Mouse (Mus musculus) v-Abl transformed pro-B cells (cell line): ENCODE results near the gene Nfs1.
"Not testable (repeated sequence)": the region's sequence is repeated elsewhere in the genome, so short reads cannot be mapped to it uniquely, and the experiment has no call there.

Experiments used
- in situ Hi-C, 2 experiments: fragments of 400-800 bp; cut with MboI; formaldehyde crosslinking; loops; one replicate each; pipeline ENCODE4 v1.15.1; 2025; ENCODE audit not compliant: unreplicated experiment in 2 of 2

Gene Nfs1

DNA sequence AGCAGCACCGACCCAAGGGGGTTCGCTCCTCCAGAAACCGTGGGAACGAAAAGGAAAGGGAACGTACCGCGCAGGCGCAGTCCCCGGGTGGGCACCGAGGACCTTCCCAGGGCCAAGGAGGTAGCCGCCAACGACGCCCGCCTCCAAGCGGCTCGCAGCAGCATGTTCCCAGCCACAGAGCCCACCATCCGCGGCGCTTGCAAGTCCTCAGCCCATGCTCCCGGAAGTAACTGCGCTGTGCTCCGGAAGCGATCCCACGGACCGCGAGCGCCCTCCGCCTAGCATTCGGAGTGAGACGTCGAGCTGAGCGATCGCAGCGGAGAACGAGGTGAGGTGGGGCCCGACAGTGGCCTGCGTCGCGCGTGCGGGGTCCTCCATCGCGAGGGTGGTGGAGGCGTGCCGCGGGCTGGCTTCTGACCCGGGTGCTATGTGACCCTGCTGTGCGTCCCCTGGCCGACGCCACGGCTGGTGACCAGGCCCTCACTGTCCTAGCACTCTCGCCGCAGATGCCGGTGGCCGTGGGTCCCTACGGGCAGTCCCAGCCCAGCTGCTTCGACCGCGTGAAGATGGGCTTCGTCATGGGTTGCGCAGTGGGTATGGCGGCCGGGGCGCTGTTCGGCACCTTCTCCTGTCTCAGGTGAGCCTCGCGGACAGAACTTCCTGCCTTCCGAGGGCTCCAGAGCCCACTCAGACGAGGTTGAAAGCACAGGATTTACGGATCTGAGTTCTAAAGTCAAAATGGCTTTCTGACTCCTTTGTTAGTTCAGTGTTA lies at the start of gene Nfs1, which contains the start of gene Romo1:
TSS of gene Nfs1 (minus strand) at position 234 of the 772 bp plus-strand sequence.
TSS of gene Romo1 (plus strand) at position 87 of the 772 bp plus-strand sequence.
- in situ Hi-C loops = loop anchor here in 1 of 2 experiments (5.0 kb wide), 1 partner anchor 177 kb away; no protein-coding TSS in a partner anchor

GRCm38 (mm10) chr2:156193066-156193862 lies 49.3 kb upstream of the Nfs1 start:
- in situ Hi-C loops = no loop called here

DNA sequence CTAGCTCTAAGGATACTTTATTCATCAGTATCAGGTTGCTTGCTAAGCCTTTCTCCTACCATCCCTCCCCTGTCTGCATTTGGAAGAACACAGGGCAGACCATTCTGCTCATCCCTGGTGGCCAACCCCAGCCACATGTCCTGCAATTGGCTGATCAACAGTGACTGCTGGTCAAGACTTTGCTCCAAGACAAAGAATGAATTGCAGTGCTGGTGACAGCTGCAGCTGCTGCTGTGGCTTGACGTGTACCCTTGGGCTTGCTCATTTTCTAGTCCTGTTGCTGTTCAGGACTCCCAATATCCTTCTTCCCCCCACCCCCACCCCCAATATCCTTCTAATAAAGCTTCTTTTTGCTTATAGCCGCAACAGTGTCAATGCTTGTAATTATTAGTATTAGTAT lies 48.1 kb upstream of the Nfs1 start:
- in situ Hi-C loops = no loop called here

- in situ Hi-C loops = no loop called here
These were observed 47.6 kb upstream of the Nfs1 start for GRCm38 (mm10) chr2:156191540-156191939.

DNA sequence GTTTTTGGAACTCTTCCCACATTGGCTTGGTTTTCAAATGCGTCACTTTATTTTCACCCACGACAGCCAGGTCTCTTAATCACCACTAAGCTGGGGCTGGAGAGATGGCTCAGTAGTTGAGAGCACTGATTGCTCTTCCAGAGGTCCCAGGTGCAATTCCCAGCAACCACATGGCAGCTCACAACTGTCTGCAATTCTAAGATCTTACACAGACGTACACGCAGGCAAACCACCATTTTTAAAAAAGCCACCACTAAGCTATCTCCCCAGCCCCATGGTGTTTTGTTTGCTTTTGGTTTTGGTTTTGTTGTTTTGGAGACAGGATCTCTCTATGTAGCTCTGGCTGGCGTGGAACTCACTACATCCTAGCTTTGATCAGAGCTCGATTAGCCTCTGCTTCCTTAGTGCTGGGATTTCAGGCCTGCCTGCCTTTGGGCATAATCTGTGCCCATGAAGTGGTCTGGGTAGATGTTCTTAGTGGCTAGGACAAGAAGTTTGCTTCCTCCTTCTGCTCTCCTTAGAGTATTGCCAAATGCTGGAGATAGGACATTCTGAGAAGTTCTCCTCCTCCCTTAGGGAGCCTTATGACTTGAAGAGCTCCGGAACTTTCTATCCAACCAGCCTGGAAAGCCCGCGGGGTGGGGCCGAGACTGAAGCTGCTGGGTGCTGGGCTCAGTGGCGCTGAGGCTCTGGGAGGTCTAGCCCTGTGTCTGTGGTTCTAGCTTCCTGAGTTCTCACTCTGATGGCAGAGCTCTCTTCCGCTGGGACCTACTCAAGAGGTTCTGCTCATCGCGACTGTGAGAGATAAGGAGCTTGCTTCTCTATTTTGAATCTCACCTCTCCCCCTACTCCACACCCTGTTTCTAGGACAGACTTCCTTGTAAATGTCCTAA lies 46.3 kb upstream of the Nfs1 start:
- in situ Hi-C loops = no loop called here

- in situ Hi-C loops = not testable (repeated sequence)
These were observed 45.3 kb upstream of the Nfs1 start for GRCm38 (mm10) chr2:156189241-156189640.

DNA sequence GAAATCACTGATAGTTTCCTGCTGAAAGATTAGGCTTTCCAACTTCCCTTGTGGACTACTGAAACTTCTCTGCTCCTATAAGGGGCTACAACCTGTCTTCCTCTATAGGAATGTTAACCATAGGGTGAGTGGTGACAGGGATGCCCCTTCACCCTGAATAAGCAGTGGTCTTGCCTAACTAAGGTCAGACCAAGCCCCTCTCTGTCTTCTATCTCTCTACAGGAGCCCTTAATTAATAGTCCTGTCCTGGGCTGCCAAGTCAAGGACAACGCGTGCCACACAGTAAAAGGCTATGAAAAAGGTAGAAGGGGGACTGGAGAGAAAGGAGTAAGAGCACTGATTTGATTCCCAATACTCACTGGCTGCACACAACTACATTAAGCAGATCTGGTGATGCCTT lies 37.6 kb upstream of the Nfs1 start:
- in situ Hi-C loops = loop anchor here in 1 of 2 experiments (5.0 kb wide), 1 partner anchor 34 kb away; no protein-coding TSS in a partner anchor

DNA sequence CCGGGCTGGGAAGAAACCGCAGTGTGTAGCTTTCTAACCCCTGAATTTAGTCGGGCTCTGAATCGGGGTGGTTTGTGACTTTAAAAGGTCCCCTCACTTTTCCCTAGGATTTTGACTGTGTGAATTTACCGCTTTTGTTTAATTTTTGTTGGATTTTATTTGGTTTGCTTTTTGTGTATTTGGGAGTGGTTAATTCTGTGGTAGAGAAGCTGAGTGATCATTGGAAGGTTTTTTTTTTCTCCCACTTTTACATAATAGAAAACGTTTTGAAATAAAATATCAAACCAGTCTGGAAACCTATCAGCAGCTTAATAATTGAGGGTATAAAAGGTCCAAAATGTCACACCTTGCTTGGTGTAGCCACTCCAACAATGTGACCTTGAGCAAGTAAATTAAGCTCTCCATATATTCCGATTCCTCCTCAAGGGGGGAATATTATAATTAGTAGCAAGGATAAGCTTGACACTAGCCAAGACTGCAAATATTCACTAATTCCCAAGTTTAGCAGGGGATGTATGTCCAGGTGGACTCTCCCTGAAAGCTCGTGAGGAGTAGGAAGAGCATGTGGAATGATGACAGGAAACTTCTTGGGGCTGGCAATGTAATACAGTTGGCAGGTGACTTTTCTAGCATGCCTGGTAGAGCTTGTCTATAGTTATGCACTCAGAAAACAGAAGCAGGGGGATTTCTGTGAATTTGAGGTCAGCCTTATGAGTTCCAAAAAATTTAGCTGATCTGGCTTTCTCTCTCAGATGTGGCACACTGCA lies 37.0 kb upstream of the Nfs1 start:
- in situ Hi-C loops = loop anchor here in 1 of 2 experiments (5.0 kb wide), 1 partner anchor 34 kb away; no protein-coding TSS in a partner anchor

- in situ Hi-C loops = loop anchor here in 1 of 2 experiments (5.0 kb wide), 1 partner anchor 33 kb away; no protein-coding TSS in a partner anchor
These were observed 36.3 kb upstream of the Nfs1 start, which contains the start of gene Rbm39 for GRCm38 (mm10) chr2:156180094-156180821. Gene Rbm39, minus strand, starts transcription at chr2:156180238.

GRCm38 (mm10) chr2:156179796-156180093 lies 35.8 kb upstream of the Nfs1 start:
- in situ Hi-C loops = loop anchor here in 1 of 2 experiments (5.0 kb wide), 1 partner anchor 32 kb away; no protein-coding TSS in a partner anchor

GRCm38 (mm10) chr2:156179046-156179795 lies 35.2 kb upstream of the Nfs1 start:
- in situ Hi-C loops = no loop called here

GRCm38 (mm10) chr2:156177651-156178050 lies 33.7 kb upstream of the Nfs1 start:
- in situ Hi-C loops = no loop called here

DNA sequence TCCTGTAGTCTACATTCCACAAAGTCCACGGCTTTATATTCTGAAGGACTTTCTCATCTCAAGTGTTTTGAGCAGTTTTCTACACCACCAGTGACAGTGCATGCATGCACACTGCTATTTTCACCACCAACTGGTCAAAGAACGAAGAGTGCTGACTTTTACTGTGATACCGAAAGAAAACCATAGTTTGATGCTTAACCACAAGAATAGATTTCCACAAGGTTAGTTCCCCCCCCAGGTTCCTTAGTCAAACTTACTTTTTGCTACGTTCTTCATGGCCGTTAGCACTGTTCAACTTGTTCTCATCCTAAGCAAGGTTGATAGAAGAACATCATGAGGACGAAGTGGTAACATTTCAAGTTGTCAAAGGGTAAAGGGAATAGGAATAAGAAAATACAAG lies 33.1 kb upstream of the Nfs1 start:
- in situ Hi-C loops = no loop called here

DNA sequence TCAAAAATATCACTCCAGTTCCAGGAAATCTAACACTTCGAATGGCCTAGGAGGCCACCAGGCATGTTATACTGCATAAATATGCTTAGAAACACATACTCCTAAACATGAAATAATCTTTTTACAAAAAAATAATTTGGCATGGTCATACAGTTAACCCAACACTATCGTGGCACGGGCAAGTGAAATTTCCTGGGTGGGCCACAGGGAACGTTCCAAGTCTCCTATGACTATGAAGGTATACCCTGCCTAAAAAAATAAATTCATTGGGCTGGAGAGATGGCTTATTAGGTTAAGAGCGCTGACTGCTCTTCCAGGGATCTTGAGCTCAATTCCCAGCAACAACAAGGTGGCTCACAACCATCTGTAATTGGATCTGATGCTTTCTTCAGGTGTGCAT lies 22.6 kb upstream of the Nfs1 start:
- in situ Hi-C loops = loop anchor here (10.0 to 25.0 kb wide), 3 partner anchors 88 to 979 kb away; no protein-coding TSS in a partner anchor

DNA sequence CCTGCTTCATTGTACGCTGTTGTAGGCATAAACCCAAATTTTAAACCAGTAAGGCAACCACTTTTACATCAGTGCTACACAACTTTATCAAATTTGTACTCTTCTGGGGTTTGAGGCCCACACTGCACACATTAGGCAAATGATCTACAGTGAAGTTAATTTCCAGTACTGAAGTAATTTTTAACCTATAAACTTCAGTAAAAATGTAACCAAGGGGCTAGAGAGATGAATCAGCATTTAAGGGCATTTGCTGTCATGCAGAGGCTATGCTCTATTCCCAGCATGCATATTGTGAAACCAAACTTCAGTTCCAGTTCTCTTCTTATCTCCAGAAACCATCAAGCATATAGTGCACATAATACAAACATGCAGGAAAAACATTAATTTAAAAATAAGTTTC lies 21.5 kb upstream of the Nfs1 start:
- in situ Hi-C loops = loop anchor here (10.0 to 25.0 kb wide), 3 partner anchors 89 to 978 kb away; no protein-coding TSS in a partner anchor

- in situ Hi-C loops = loop anchor here in 1 of 2 experiments (25.0 kb wide), 1 partner anchor 964 kb away; no protein-coding TSS in a partner anchor
These were observed 7.6 kb upstream of the Nfs1 start for GRCm38 (mm10) chr2:156151538-156151937.

DNA sequence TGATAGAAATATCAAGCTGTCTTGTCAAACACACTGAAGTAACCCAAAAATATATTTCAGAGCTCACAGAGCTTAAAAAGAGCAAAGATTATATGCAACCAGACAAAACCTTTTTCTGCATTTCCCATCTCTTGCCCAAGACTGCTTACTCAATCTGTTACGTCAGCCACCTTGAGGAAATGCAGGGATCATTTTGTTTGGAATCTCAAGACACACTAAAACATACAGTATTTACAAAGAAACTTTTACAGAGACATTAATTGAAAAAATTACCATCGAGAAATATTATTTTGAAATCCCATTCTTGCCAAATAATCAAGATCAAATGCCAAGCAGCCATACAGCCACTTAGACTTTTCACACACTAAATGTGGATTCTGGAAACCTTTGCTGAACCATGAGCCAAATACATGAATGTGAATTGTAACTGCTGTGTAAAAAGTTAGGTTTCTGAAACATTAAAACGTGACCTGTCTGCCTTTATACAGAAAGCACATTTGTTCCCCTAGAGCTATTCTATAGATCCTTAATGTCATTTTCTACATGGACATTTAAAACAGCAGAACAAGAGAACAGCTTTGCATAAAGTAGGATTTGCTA lies 3.4 kb upstream of the Nfs1 start:
- in situ Hi-C loops = loop anchor here in 1 of 2 experiments (5.0 kb wide), 1 partner anchor 35 kb away; the partner anchor contains the start of gene Rbm39
